Mouse (Mus musculus) embryonic fibroblast, embryonic 13.5 days (primary cell): ENCODE results near the gene Carmil3.

Experiments
- CTCF ChIP-seq: IDR thresholded peaks from 2 replicates; pipeline ENCODE4 v1.5.1; 2011; ENCODE audit warnings: mild to moderate bottlenecking, control low read depth, low read length, moderate library complexity, borderline replicate concordance; ENCODE audit not compliant: insufficient read depth
- POLR2A ChIP-seq: IDR thresholded peaks from 2 replicates; pipeline ENCODE4 v1.6.1; 2011; ENCODE audit warnings: low read depth, mild to moderate bottlenecking, control low read depth, low read length, moderate library complexity

DNA sequence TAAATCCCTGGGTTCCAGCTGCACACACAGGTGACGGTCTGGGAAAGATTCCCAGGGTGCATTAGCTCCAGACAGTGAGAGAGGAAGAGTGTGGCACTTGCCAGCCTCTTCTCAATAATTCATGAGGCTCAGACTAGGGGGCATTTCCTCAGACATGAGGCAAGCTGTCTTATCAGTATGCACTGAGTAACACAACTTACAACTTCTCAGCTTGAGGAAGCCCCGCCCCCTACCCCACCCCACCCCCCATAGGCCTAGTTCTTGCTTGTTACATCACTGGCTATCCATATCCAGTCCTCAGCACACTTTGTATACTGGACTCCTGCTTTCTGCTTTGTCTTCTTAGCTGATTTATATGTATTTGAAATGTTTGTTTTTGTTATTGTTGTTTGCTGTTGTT is 14.8 kb upstream of the Carmil3 start:
- TF ChIP-seq CTCF, result no peak
- TF ChIP-seq POLR2A, result no peak
